Mouse (Mus musculus) layer of hippocampus, adult 8-10 months (tissue): ENCODE measurements around the gene Ctnnbl1. TPM values are rescaled to one million over a fixed set of nuclear protein-coding genes. Genes with fewer than 3 reads are reported as not detected.

Experiments used
- DNase-seq, 2 experiments: peaks; one replicate each; pipeline ENCODE4 v3.0.0; 2022; ENCODE audit warnings: low spot score in 2 of 2
- total RNA-seq, 4 experiments: library from RNA; stranded (reverse); gene quantifications; 2 replicates each; pipeline ENCODE4 v1.2.4; 2022

The Ctnnbl1 gene
- total RNA-seq, 4 experiments from 2014 or later = 27.3 to 37.7 (median 29.8) TPM

DNA sequence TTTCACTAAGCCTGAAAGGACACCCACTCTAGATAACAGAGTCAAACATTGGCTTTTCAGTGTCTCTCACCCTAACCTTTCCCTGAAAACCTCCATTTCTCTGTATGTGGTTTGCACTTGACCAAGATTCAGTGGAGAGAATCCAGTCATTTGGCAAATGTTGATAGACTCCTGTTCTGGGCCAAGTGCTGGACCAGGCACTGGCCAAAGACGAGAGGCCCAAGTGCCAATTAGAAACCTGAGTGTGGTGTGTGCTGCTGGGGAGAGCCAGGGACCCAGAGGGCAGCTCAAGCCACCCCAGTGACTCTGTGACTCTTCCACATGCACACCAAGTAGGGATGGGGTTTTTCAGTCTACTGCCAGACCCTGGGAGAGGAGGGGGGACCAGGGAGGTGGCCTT, 136.5 kb downstream of the Ctnnbl1 start:
- no peak for DNase-seq

DNA sequence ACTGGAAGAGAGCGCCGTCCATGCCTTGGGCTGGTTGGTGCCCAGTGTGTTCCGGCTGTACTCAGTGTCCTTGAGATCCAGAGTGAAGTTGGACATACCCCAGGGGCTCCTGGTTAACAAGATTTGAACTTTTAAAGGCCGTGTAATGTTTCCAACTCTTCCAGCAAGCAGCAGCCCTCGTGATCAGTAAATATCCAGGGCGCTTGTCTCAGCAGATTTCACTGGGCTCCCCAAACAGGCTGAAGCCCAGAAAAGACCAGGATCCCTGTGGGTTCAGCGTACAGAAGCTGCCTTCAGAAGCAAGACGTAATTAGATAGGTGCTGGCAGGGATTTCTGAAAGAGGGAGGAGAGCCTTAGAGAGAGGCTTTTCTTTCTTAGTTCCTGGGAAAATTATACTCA, 137.9 kb downstream of the Ctnnbl1 start:
- peak in 1 of 2 experiments; percentile 28 for DNase-seq

DNA sequence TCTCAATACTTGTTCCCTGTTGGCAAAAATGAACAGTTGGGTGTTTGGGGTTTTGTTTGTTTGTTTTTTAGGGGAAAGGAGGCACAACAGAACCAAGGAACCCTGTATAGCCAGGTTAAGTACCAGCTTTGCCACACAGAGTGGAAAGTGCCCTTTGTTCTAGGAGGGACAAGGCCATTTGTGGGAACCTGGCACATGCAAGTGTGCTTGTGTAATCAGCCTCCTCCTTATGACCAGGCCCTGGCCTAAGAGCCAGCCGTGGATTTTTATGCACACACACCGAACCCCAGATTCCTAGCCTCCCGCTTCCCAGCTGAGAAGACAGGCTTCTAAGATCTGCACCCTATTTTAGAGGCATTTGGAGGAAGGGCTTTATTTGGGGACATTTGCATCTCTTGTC, 140.2 kb downstream of the Ctnnbl1 start:
- no peak for DNase-seq

DNA sequence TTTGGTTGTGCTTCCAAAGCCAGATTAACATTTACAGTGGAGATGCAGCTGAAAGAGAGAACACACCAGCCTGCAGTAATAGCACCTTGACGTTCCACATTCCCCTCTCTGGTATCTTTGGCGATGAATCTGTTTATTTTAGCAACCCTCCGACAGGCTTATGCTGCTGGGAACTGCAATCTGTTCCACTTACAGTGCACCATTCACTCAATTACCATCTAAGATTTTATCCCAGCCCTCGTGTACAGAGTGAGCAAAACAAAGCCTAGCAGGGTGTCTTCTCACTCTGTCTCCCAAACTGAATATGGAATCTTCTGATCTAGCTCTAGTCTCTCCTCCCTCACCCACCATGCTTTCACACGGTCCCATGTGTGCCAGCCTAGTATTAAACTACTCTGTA, 140.8 kb downstream of the Ctnnbl1 start:
- peak; percentile 40 to 46 for DNase-seq

DNA sequence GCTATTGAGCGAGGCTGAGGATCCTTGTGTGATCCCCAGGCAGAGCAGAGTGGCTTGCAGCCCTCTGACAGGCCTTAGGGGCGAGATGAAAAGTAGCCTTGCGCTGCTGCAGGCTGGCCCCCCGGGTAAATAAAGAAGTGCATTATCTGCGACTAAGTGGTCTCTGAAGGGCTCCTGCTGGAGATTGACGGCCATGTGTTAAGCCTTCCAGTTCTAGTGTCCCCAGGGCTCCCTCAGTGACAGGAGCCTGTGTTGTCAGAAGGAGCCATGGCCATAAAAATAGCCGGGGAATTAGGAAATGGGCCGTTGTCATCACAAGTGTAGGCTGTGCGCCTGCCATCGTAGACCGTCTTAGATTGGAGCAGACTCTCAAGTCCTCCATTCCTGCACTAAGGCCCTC, 144.7 kb downstream of the Ctnnbl1 start:
- no peak for DNase-seq

DNA sequence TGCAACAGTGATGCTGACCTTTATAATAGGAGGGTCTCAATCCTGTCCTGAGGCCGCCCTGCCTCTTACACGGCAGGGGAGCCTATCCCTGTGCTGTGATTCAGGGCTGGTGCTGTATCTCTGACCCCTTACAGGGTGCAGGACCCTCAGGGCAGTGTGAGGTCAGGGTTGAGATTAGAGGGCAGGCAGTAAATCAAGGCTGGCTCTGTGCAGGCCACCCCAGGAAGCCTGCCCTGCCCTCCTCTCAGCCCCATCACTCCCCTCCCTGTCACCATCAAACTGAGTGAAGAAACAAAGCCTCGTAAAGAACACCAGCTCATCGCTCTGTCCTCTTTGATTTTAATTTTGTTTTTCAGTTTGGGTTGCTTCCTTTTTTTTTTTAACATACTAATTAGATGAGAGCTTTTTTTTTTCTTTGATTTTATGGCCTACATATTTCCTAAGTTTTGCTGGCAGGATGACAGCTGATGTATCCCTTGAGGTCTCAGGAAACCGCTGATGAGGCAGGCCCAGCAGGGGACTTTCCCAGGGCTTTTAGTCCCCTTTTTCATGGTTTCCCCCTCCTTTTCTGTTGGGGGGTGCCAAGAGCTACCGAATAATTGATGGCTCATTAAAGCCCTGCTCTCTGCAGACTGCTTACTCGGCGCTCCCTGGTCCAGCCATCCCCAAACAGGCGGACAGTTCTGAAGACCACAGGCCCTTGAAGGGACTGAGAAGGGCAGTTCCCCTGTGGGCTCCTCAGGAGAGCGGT, 150.2 kb downstream of the Ctnnbl1 start:
- no peak for DNase-seq

DNA sequence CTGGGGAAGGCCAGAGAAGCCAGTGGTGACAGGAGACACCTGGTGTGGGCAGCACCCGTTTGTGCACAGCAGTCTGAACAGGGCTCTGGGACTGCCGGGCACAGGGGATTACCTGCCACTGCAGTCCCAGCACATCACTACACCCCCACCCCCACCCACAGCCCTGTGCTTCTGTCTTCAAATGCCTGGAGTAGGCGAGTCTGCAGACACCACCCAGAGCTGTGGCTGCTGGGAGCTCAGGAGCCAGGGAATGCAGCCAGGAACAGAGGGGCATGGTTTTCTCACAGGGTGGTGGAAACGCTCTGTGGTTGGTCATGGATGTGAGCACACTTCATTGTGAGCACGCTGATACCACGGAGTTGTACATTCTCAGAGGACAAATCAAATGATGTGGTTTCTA, 154.0 kb downstream of the Ctnnbl1 start:
- DNase-seq = no peak

DNA sequence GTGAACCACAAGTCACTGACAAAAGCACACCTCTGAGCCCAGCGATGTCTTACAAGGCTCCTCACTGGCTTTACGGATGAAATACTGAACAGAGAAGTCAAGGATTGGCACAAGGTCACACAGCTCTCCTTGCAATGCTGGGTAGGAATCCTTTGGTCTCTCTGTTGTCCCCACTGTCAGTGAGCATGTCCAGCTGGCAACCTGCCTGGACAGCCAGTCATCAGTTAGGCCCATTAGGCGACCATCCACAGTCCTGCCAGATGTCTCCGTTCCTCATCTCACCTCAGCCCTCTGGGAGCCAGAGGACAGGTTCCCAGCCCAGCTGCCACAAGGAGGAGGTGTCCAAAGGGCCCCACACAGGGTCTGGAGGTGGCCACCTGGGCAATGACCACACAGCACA, 159.9 kb downstream of the Ctnnbl1 start:
- DNase-seq = no peak

DNA sequence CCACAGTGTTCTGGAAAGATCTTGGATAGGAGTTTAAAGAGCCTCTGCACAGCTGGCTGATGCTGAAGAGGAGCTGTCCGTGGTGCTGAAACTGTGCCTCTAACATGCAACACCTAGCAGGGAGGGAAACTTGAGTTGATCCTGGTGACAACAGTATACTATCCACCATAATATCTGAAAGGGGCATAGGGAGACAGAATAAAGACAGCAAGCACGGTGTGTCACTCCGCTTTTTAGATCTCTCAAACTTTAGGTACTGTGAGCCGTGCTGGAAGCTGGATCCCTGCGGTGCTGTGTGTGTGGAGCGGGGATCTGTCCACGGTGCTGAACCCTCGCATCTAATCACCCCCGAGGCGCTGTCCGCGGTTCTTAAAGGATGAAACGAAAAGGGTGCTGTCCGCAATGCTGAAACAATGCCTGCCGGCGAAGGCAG, 176.0 kb downstream of the Ctnnbl1 start:
- peak in 1 of 2 experiments; percentile 58 for DNase-seq

DNA sequence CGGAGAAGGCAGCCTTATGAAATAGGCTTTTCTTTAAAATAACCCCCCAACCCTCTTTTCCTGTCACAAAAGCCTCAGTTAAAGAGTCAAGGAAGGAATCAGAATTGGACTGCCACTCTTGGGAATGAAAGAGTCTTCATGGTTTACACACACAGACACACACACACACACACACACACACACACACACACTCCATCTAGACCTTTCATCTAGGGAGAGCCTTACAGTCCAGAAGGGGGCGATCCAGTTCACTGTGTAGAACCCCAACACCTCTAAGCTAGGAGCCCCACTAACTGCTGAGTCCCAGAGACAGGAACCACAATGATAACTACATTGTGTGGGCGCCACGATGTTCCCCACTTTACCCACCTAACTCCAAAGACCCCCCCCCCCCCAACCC, 176.5 kb downstream of the Ctnnbl1 start:
- peak in 1 of 2 experiments; percentile 38 for DNase-seq

DNA sequence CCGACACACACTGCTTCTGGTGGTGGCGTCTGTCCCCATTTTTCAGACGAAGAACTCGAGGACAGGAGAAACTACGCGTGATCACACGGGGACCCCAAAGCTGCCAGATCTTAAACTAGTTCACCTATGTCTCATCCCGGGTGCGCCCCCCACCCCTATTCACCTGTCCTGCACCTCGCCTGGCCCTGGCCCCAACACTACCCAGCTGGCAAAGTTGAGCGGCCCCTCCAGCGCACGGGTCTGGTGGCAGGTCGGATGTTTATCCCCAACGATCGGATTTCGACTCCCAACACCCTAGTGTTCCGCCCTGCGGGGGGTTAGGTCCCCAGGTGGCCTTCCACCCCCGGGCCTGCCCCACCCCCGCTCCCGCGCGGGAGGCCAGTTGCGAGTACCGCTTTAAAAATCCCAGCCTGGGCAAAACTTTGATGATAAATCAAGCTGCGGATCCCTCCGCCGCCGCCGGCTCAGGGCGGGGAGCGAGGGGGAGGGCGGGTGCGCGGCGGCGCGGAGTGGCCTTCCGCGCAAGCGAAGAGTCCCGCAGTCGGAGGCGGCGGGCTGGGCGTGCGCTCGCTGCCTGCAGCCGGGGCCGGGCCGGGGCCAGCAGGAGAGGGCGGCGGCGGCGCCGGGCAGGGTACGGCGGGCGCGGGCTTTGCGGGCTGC, 177.0 kb downstream of the Ctnnbl1 start, which contains the start of gene Vstm2l:
TSS of gene Vstm2l (plus strand) at position 549 of the 660 bp plus-strand sequence.
- DNase-seq = peak; percentile 46 to 58

DNA sequence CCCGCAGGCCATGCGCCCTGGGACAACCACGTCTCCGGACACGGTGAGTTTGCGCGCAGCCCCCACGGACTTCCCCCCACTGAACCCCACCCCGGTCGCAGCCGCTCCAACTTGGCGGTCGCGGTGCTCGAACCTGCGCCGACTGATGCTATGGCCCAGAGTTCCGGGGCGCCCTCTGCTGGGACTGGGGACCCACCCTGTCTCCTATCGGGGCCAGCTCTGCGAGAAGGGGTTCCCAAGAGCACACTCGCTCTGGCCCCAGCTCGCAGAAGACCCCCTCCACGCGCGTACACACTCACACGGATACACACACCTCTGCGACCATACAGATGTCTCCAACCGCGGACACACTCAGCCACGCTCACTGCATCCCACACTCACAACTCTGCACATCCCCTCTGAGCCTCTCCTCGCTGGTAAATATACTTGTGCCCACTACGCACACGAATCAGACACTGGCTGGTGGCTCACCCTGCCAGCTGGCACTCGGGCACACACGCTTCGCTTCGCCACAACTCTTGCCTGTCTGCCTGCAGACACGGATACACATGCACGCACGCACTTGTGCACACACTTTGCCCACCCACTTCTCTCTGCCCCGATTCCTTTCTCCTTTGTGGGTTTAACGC, 177.8 kb downstream of the Ctnnbl1 start:
- peak; percentile 28 to 41 for DNase-seq

DNA sequence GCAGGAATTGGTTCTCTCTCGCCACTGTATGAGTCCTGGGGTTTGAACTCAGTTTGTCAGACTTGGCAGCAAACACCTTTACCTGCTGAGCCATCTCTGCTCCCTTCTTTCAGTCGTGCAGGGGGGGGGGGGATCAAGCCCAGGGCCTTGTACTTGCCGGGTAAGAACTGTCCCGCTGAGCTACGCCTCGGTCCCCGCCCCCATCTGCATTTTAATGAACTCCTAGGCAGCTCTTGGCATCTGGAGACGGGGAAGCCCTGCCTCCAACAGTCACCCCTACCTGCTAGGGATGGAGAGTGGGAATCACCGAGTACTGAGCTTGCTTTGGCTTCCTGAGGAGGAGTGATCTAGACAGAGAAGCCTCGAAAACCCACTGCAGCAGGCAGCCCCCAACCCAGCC, 181.3 kb downstream of the Ctnnbl1 start:
- DNase-seq = no peak

DNA sequence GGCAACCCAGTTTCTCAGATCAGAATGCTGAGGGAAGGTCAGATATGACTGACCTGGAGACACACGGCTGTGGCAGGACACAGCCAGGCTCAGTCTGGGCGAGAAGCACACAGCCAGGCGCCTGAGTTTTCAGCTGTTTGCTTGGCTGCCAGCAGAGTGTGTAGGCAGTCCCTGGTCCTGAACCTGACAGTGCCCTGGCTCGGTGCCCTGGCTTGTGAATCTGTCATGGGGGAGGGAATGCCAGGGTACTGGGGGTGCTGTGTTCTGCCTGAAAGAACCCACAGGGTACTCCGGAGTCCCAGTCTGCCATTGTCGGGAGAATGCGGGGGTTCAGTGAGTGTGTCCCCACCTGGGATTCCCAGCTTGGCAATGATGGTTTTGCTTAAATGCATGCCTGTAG, 184.3 kb downstream of the Ctnnbl1 start:
- peak in 1 of 2 experiments; percentile 21 for DNase-seq

DNA sequence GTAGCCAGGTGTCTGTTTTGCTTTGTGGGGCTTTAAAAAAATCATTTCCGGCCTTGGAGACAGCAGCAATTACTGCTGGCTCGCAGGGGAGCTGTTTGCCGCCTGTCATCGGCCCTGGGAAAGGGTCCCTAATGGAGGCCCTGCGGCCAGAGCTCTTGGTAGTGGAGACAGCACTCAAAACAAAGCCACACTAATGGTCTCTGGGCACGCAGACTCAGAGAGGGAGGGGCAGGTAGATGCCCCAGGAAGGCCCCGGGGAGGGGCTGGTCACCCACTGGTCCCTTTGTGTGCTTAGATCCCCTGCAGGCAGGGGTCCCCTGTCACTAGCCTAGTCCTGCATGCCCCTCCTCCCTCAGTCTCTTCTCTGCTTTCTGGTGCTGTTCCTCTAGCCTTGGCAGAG, 186.2 kb downstream of the Ctnnbl1 start:
- DNase-seq = no peak

DNA sequence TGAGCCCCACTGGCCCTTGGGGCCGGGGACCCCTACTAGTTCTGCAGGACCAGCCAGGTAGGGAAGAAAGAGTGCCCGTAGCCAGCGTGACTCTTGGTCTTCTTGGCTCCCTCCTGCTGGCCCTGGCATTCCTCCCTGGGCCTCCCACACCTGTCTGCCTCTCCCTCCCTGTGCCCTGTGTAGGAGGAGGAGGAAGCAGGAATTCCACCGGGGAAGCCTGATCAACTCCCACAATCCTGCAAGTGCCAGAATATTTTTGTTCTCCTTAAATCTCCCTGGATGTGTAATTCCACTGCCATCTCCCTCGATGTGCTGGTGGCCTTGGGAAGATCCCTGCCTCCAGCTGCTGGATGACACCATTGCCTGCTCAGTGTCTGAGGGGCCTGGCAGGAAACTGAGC, 187.3 kb downstream of the Ctnnbl1 start:
- no peak for DNase-seq

DNA sequence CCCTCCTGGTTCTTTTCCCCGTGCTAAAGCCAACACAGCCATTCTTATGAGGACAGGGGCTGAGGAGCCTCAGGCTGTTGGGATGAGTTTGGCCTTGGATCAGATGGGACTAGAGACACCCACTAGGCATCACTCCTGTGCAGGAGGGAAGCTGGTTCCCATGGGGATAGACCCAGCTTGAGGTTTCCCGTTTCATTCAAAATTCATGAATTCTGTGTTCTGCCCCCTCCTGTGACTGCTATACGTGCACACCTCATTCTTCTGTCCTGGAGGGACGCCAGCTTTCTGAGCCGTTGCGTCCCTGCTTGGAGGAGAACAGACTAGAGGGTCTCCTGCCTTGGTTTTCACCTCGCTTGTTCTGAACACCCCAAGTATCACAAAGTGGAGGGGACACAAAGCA, 189.3 kb downstream of the Ctnnbl1 start:
- DNase-seq = no peak

DNA sequence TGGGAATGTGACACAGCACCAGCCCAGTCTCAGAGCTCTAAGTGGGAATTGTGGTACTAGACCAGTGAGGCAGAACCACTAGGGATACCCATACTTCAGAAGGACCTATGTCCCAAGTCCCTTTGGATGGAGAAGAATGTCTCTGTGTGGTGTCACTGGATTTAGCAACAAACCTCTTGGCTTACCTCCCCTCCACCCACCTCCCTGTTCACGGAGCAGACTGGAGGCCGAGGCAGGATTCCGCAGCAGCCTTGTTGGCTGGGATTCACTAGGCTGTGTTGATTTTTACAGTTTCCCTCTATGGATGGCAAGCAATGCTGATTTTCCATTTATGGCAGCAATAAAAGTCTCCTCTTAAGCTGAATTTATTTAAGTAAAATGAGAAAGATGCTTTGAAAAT, 189.7 kb downstream of the Ctnnbl1 start:
- no peak for DNase-seq

DNA sequence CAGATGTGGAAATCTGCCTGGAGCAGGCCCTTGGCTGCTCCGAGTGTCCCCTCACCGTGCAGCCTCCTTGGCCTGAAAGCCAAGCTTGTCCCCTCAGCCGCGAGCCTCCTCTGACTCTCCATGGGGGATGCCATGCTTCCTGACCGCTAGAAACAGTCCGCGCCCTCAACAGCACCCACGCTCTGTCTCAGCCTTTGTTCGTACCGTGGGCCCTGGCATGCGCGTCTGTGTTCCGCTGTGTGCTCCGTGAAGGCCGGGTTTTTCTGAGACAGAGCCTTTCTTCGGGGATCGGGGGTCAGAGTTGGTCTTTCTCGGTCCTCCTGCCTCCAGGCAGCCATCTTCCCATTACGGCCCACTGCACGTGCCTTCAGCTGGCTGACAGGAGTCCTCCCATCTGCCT, 190.2 kb downstream of the Ctnnbl1 start:
- no peak for DNase-seq

DNA sequence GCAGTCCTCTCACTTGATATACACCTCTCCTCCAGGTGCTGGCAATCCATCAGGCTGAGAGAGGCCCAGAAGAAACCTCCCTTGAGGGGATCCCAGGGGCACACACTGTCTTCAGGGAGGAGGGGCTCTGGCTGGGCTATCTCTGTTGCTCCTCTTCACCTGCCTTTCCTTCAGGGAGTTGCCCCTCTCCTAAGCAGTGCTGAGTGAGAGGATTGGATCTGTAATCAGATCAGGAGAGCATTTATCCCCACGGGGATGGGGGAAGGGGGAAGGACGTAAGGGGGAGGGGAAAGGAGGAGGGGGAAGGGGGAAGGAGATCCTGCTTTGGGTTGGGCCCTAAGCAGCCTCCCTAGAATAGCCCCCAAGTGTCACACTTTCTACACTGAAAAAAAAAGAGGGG, 190.6 kb downstream of the Ctnnbl1 start:
- DNase-seq = no peak

DNA sequence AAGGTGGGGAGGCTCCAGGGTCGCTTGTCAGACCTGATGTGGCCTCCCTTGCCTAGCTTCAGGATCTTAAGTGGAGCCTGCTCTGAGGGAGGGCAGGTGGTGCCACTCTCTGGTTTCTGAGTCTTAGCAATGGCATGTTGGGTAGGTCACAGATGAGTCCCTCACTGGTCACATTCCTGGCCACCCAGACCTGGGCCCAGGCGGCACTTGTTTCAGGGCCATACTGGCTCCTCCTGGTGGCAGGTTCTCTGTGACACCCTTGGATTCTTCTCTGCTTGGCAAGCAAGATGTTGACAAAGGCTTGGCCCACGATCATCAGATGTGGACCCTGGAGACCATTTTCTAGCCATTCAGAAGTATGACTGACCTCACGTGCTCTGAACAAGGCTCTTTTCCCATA, 195.5 kb downstream of the Ctnnbl1 start:
- DNase-seq = no peak

DNA sequence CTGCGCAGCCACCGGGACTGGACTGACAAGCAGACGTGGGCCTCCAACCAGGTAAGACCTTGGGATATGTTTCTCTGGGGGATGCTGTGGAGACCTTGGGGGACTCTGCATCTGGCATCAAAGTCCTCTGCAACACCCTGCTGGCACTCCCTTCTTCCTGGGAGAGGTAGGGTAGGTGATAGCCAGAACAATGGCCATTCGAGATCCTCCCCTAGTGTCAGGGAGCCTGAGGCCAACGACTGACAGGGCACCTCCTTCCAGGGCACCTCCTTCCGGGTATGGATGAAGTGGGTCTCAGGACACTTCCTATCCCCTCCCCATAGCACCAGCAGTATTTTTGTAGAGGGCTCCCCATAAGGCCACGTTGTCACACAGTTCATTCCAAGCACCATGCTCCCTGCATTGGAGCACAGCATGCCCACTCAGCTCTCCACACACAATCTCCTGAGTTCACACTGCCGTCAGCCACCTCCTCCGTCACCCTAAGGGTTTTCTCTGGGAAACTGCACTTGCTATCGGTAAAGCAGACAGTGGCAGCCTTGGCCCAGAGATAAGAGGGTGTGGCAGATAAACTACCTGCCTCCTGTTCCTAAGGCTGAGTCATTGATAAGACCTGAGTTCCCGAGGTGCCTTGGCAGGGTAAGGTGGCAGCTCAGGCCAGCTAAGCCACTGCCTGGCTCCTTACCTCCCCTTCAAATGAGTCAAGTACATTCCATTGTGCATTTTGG, 198.4 kb downstream of the Ctnnbl1 start:
- DNase-seq = no peak
